Mouse (Mus musculus) testis, adult 2 months (tissue): ENCODE results near the gene Jade3.

ENCODE experiments used
- CTCF ChIP-seq: fragments of 200-500 bp; IDR thresholded peaks from 2 replicates; pipeline ENCODE4 v1.5.1; 2012; ENCODE audit warnings: low read depth, mild to moderate bottlenecking, inconsistent platforms, low read length, moderate library complexity; ENCODE audit not compliant: control insufficient read depth, insufficient read depth, insufficient replicate concordance
- POLR2A ChIP-seq: fragments of 200-500 bp; IDR thresholded peaks from 2 replicates; pipeline ENCODE4 v1.6.1; 2012; ENCODE audit warnings: low read depth, mild to moderate bottlenecking, inconsistent platforms, low read length, moderate library complexity; ENCODE audit not compliant: control insufficient read depth

DNA sequence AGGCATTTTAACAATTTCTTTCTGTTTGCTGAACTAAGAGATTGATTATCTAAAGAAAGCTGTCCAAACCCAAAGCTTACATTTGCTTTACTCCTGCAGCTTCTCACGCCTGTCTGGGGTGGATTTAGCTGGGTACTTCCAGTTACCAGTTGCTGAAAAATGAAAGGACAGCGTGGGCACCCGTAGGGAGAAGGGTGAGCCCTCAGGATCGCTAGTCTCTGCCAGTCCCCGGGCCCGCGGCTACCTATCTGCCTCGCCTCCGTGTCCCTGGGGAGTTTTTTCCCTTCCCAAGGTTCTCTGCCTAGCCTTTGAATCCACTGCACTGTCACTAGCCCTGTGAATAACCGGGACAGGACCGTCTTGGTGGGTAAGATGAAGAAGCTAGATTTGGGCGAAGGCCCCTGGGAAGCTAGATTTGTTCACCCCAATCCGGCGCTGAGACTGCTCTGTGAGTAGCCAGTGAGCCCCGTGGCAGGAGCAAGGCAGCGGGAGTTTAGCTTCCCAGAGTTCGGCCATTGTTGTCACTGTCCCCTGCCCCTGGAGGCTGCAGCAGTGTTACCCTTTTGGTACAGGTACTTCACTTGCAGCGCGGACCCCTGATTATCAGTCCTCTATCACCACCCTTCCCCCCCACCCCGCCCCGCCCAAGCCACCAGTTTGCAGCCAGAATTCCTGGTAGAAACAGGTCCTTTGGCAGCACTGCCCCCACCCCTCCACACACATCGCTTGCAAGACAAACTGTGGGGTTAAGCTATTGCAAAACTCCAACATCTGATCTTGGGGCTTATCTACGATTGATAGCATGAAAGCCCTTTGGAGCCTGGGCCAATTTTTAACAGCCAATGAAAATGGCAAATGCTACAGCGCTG lies 122.8 kb downstream of the Jade3 start:
- TF ChIP-seq CTCF (no peak), POLR2A (no peak)
